Mouse (Mus musculus) lung, postnatal 0 days (tissue): Measurements from ENCODE around the gene Faf2. TPM values are rescaled to one million over a fixed set of nuclear protein-coding genes. Genes with fewer than 3 reads are reported as not detected.

Experiments
- ATAC-seq: fragments of 200-750 bp; cut with Nextera tagmentation; 2 replicates; pipeline ENCODE4 v1.8.0; 2017; ENCODE audit warnings: moderate library complexity
- DNase-seq: peaks from one replicate; pipeline ENCODE4 v3.0.0-alpha.2; 2016; ENCODE audit warnings: low spot score
- H3K27ac ChIP-seq: fragments of 300-500 bp; sonication (generic); 2 replicates; pipeline ENCODE4 v1.5.1; 2014; ENCODE audit warnings: antibody characterized with exemption, mild to moderate bottlenecking, low read length, mixed read lengths
- H3K27me3 ChIP-seq: fragments of 300-500 bp; sonication (generic); replicated peaks from 2 replicates; pipeline ENCODE4 v1.6.1; 2014; ENCODE audit warnings: low read length, mixed read lengths; ENCODE audit not compliant: insufficient read depth
- H3K36me3 ChIP-seq: fragments of 300-500 bp; sonication (generic); 2 replicates; pipeline ENCODE4 v1.6.1; 2014; ENCODE audit warnings: low read length, mixed read lengths; ENCODE audit not compliant: insufficient read depth
- H3K4me1 ChIP-seq: fragments of 300-500 bp; sonication (generic); 2 replicates; pipeline ENCODE4 v1.6.1; 2014; ENCODE audit warnings: antibody characterized with exemption, low read depth, low read length, mixed read lengths; ENCODE audit not compliant: insufficient read depth
- H3K4me2 ChIP-seq: fragments of 300-500 bp; sonication (generic); replicated peaks from 2 replicates; pipeline ENCODE4 v1.6.1; 2014; ENCODE audit warnings: low read depth, mild to moderate bottlenecking, low read length, moderate library complexity, mixed read lengths
- H3K4me3 ChIP-seq: fragments of 300-500 bp; sonication (generic); 2 replicates; pipeline ENCODE4 v1.5.1; 2014; ENCODE audit warnings: low read depth, low read length
- H3K9ac ChIP-seq: fragments of 300-500 bp; sonication (generic); replicated peaks from 2 replicates; pipeline ENCODE4 v1.6.1; 2014; ENCODE audit warnings: low read depth, mild to moderate bottlenecking
- H3K9me3 ChIP-seq: fragments of 300-500 bp; sonication (generic); 2 replicates; pipeline ENCODE4 v1.6.1; 2016; ENCODE audit warnings: low read length, mixed read lengths
- CTCF ChIP-seq: IDR thresholded peaks from 2 replicates; pipeline ENCODE4 v1.5.1; 2016; ENCODE audit warnings: antibody characterized with exemption, mild to moderate bottlenecking
- EP300 ChIP-seq: IDR thresholded peaks from 2 replicates; pipeline ENCODE4 v1.6.1; 2016; ENCODE audit warnings: antibody characterized with exemption, mild to moderate bottlenecking, control low read depth
- WGBS: fragments of 180-500 bp; shearing (Covaris S2); extraction: QIAGEN DNeasy Blood & Tissue Kit; methylation state at CpG from one replicate; pipeline ENCODE4 v1.1.7; 2014; 5-methylcytosine and 5-hydroxymethylcytosine counted together
- polyA plus RNA-seq: library from polyadenylated mRNA; unstranded; fragments of >200 nt; fragmentation: Nextera tagmentation; extraction: Ambion mirVana; gene quantifications from 2 replicates; pipeline ENCODE4 v1.2.1, GENCODE M21; 2015

The Faf2 gene
- polyA plus RNA-seq, 1 experiment from 2014 or later: 53.7 TPM

DNA sequence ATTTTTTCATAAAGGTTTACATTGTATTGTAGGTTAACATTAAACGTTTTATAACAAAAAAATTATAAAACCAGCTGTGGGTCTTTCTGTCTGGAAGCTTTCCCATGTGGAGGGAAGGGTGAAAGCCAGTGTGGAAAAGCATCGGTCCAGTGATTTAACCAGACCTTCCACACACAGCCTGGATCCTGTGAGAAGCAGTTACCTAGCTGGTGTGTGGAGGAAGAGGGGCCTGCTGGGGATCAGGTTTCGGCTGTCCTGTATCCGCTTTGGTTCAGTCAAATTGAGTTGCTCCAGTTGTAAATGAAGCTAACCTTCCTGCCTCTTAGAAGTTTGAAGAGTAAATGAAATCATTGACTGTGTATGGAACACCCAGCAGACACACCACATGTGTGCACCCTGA, 42.4 kb downstream of the Faf2 start:
- no peaks in the 10 kb centered on the region for H3K27me3 ChIP-seq
- WGBS: 80% methylated on average over 4 of the region's 4 CpGs
- no peaks in the 10 kb centered on the region for H3K9me3 ChIP-seq
- DNase-seq (no peak), ATAC-seq (no peak)
- no peaks in the 10 kb centered on the region for H3K4me1 ChIP-seq
- TF ChIP-seq EP300 (no peak), CTCF (no peak)
- H3K9ac ChIP-seq: no peak overlapping the region
- peaks cover 18% of the 10 kb centered on the region; the same call in 1 of the 2 replicates for H3K36me3 ChIP-seq
- H3K4me3 ChIP-seq: no peak overlapping the region
- no peak overlapping the region for H3K4me2 ChIP-seq
- no peak overlapping the region for H3K27ac ChIP-seq

DNA sequence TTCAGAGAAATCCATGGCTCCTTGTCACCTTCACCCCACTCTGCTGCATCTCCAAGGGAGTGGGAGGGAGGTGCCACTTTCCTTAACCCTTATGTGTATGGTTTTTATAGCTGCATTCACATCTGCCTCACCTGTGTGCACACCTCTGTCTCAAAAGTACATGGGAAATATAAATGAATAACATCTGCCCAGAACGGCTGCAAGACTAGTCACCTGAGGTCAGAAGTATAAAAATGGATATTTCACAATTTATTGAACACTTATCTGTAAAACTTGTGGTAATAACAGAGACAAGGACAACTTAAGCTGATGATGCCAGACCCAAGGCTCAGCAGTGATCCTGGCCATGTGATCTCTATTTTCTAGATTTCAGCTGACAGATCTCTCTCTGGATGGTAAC, 42.9 kb downstream of the Faf2 start:
- Histone ChIP-seq H3K9me3 (no peaks in the 10 kb centered on the region), H3K27me3 (no peaks in the 10 kb centered on the region), H3K36me3 (peaks cover 18% of the 10 kb centered on the region; the same call in 1 of the 2 replicates), H3K4me3 (no peak overlapping the region), H3K4me2 (no peak overlapping the region), H3K4me1 (no peaks in the 10 kb centered on the region), H3K27ac (no peak overlapping the region), H3K9ac (no peak overlapping the region)
- TF ChIP-seq EP300 (no peak), CTCF (no peak)
- 97% methylated on average over 1 of the region's 1 CpGs for WGBS
- ATAC-seq (no peak), DNase-seq (no peak)

DNA sequence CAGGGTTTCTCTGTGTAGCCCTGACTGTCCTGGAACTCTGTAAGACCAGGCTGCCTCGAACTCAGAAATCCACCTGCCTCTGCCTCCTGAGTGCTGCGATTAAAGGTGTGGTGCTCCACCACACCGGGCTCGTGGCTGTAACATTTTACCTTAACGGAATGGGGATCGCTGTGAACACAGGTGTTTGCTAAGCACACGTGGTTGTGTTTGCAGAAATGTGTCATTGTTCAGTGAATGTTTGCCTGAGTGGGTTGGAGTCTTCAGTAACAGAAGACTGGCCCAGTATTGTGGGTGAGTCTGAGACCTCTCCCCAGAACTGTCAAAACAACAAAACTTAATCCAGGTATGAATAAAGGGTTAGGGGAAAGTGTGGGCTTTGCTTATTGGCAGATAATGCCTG, 43.5 kb downstream of the Faf2 start:
- Histone ChIP-seq H3K27me3 (no peaks in the 10 kb centered on the region), H3K27ac (no peak overlapping the region), H3K9ac (no peak overlapping the region), H3K4me2 (no peak overlapping the region), H3K4me1 (no peaks in the 10 kb centered on the region), H3K9me3 (no peaks in the 10 kb centered on the region), H3K36me3 (peaks cover 18% of the 10 kb centered on the region; the same call in 1 of the 2 replicates), H3K4me3 (no peak overlapping the region)
- 67% methylated on average over 7 of the region's 7 CpGs for WGBS
- DNase-seq: no peak
- TF ChIP-seq CTCF: no peak
- TF ChIP-seq EP300: no peak
- no peak for ATAC-seq

DNA sequence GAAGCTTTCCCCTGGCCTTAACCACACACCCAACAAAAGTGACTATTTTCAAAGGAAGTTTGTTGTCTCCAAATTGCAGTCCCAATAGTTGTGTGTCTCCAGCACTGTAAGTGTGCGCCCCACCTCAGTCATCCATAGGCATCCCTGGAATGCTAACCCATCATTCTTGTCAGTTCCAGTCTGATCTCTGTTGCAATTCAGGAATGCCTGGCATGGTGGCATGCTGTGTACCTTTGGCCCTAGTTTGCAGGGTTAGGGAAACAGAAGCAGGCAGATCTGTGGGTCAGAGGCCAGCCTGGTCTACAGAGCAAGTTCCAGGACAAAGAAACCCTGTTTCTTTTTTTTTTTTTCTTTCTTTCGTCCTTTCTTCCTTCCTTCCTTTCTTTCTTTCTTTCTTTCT, 48.9 kb downstream of the Faf2 start:
- no peak overlapping the region for H3K27ac ChIP-seq
- DNase-seq: no peak
- H3K4me1 ChIP-seq: no peaks in the 10 kb centered on the region
- no peaks in the 10 kb centered on the region for H3K9me3 ChIP-seq
- no peak overlapping the region for H3K4me3 ChIP-seq
- H3K27me3 ChIP-seq: no peaks in the 10 kb centered on the region
- TF ChIP-seq CTCF: no peak
- no peak for TF ChIP-seq EP300
- no peak overlapping the region for H3K4me2 ChIP-seq
- H3K36me3 ChIP-seq: no peaks in the 10 kb centered on the region
- H3K9ac ChIP-seq: no peak overlapping the region
- ATAC-seq: no peak
- 58% methylated on average over 2 of the region's 2 CpGs for WGBS

DNA sequence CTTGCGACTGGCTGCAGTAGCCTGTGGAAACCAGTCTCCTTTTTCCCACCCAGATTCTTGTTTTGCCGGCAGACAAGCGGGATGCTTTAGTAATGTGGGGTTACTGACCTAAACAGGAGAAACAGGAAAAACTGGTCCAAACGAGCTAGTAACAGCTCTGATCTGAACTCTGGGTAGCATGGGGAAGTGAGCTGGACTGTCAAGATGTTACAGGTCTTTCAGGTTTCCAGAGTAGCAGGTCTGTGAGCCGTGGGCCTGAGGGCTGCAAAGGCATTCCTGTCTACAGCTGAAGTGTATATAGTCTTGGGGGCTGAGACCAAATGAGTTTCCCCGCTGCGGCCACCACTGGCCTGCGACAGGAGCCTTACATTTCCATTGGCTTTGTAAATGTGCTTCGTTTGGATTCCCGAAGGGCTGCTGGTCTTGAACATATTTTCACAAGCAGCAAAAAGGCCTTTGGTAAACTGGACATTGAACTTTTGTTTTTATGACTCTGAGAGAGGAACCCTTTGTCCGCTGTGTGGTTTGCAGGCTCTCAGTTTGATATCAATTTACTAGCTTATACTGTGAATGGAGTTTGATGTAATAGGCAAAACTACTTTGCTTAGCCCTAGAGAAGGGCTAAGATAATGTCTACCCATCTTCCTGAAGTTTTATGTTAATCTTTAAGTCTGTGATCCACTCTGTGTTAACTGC, 54.5 kb downstream of the Faf2 start:
- no peak overlapping the region for H3K9ac ChIP-seq
- TF ChIP-seq CTCF (no peak), EP300 (no peak)

DNA sequence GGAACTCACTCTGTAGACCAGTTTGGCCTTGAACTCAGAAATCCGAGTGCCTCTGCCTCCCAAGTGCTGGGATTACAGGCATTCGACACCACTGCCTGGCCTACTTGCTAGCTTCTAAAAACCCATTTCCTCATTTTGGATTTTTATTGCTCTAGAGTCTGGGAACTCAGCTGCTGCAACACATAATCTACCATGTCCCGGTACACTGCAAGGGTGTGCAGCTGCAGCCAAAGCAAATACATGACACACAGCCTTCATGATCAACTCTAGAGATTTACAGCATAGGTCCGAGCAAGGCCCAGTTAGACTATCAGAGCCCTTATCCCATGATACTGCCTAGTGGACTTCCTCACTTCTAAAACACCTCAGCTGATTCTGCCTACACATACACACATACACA, 56.7 kb downstream of the Faf2 start:
- Histone ChIP-seq H3K9me3 (no peaks in the 10 kb centered on the region), H3K36me3 (peaks cover 35% of the 10 kb centered on the region), H3K9ac (no peak overlapping the region), H3K27ac (no peak overlapping the region), H3K27me3 (no peaks in the 10 kb centered on the region), H3K4me3 (no peak overlapping the region), H3K4me2 (no peak overlapping the region), H3K4me1 (no peaks in the 10 kb centered on the region)
- DNase-seq (no peak), ATAC-seq (no peak)
- WGBS: 76% methylated on average over 4 of the region's 4 CpGs
- TF ChIP-seq EP300 (no peak), CTCF (no peak)

More for the DNA sequence above, 54.5 kb downstream of the Faf2 start:
- no peaks in the 10 kb centered on the region for H3K4me1 ChIP-seq
- no peak overlapping the region for H3K4me2 ChIP-seq
- no peak overlapping the region for H3K27ac ChIP-seq
- DNase-seq (peak; percentile 60), ATAC-seq (peak; percentile 64)
- H3K36me3 ChIP-seq: peaks cover 15% of the 10 kb centered on the region; the same call in 1 of the 2 replicates
- no peaks in the 10 kb centered on the region for H3K27me3 ChIP-seq
- H3K9me3 ChIP-seq: no peaks in the 10 kb centered on the region
- H3K4me3 ChIP-seq: no peak overlapping the region
- WGBS: 42% methylated on average over 11 of the region's 11 CpGs
